Mouse (Mus musculus) bone marrow, adult 2 months (tissue): ENCODE results near the gene Lyrm9.

Experiments
- CTCF ChIP-seq: fragments of 200-500 bp; IDR thresholded peaks from 2 replicates; pipeline ENCODE4 v1.5.1; 2011; ENCODE audit warnings: low read length, control low read depth; ENCODE audit not compliant: control insufficient read depth, insufficient read depth
- POLR2A ChIP-seq: fragments of 200-500 bp; IDR thresholded peaks from 2 replicates; pipeline ENCODE4 v1.6.1; 2011; ENCODE audit warnings: low read depth, mild to moderate bottlenecking, control low read depth, low read length, borderline replicate concordance; ENCODE audit not compliant: control insufficient read depth

- TF ChIP-seq POLR2A (no peak), CTCF (no peak)
Observed at GRCm38 (mm10) chr11:78805198-78805597, 21.2 kb upstream of the Lyrm9 start.
